Mouse (Mus musculus) limb, embryonic 14.5 days (tissue): ENCODE data around the gene Wdr45. TPM values are rescaled to one million over a fixed set of nuclear protein-coding genes. Genes with fewer than 3 reads are reported as not detected.

Experiments
- ATAC-seq: fragments of 200-750 bp; cut with Nextera tagmentation; 2 replicates; pipeline ENCODE4 v1.8.0; 2017; ENCODE audit warnings: low read depth, moderate number of reproducible peaks, moderate TSS enrichment; ENCODE audit not compliant: low FRiP score
- DNase-seq: peaks from one replicate; pipeline ENCODE4 v3.0.0-alpha.2; 2015; ENCODE audit warnings: low spot score
- H3K27ac ChIP-seq: fragments of 300-500 bp; sonication (generic); replicated peaks from 2 replicates; pipeline ENCODE4 v1.5.1; 2014; ENCODE audit warnings: low read depth, mild to moderate bottlenecking, low read length, moderate library complexity, mixed read lengths
- H3K27me3 ChIP-seq: fragments of 300-500 bp; sonication (generic); 2 replicates; pipeline ENCODE4 v1.6.1; 2014; ENCODE audit warnings: low read length, mixed read lengths; ENCODE audit not compliant: control insufficient read depth, insufficient read depth
- H3K36me3 ChIP-seq: fragments of 300-500 bp; sonication (generic); 2 replicates; pipeline ENCODE4 v1.6.1; 2014; ENCODE audit warnings: mild to moderate bottlenecking, low read length, moderate library complexity, mixed read lengths; ENCODE audit not compliant: control insufficient read depth, insufficient read depth
- H3K4me1 ChIP-seq: fragments of 300-500 bp; sonication (generic); 2 replicates; pipeline ENCODE4 v1.6.1; 2014; ENCODE audit warnings: antibody characterized with exemption, low read length, mixed read lengths; ENCODE audit not compliant: control insufficient read depth, insufficient read depth
- H3K4me2 ChIP-seq: fragments of 300-500 bp; sonication (generic); replicated peaks from 2 replicates; pipeline ENCODE4 v1.6.1; 2014; ENCODE audit warnings: low read depth, mild to moderate bottlenecking, low read length, moderate library complexity; ENCODE audit not compliant: severe bottlenecking
- H3K4me3 ChIP-seq: fragments of 300-500 bp; sonication (generic); replicated peaks from 2 replicates; pipeline ENCODE4 v1.5.1; 2014; ENCODE audit warnings: low read length
- H3K9ac ChIP-seq: fragments of 300-500 bp; sonication (generic); 2 replicates; pipeline ENCODE4 v1.6.1; 2014; ENCODE audit warnings: mild to moderate bottlenecking, low read depth, low read length, moderate library complexity; ENCODE audit not compliant: severe bottlenecking
- H3K9me3 ChIP-seq: fragments of 300-500 bp; sonication (generic); 2 replicates; pipeline ENCODE4 v1.6.1; 2016; ENCODE audit warnings: low read length; ENCODE audit not compliant: control insufficient read depth
- POLR2A ChIP-seq: fragments of 200-500 bp; IDR thresholded peaks from 2 replicates; pipeline ENCODE4 v1.8.0; 2012; ENCODE audit warnings: inconsistent platforms, mild to moderate bottlenecking, moderate library complexity, borderline replicate concordance; ENCODE audit not compliant: insufficient read depth, insufficient read length; ENCODE audit errors: extremely low read depth
- WGBS: fragments of 180-500 bp; shearing (Covaris S2); extraction: QIAGEN DNeasy Blood & Tissue Kit; methylation state at CpG from one replicate; pipeline ENCODE4 v1.1.7; 2014; 5-methylcytosine and 5-hydroxymethylcytosine counted together
- polyA plus RNA-seq, 2 experiments: library from polyadenylated mRNA; depleted of rRNA in 1 of 2; stranded (reverse) in 1 of 2; unstranded in 1 of 2; fragments of >200 nt; fragmentation: Nextera tagmentation in 1 of 2; extraction: Ambion mirVana in 1 of 2; gene quantifications; 2 replicates each; pipeline versions ENCODE4 v1.2.1 to v1.2.3; 2012 to 2014

Wdr45 gene
- polyA plus RNA-seq, 2 experiments = 20.4 to 48.6 TPM

GRCm38 (mm10) chrX:7740082-7740819, 26.1 kb downstream of the Wdr45 start:
- Histone ChIP-seq H3K4me1 (no peaks in the 10 kb centered on the region), H3K27ac (no peak overlapping the region), H3K4me3 (no peak overlapping the region), H3K27me3 (no peaks in the 10 kb centered on the region), H3K9me3 (no peaks in the 10 kb centered on the region), H3K36me3 (peaks cover 8% of the 10 kb centered on the region; the same call in 1 of the 2 replicates), H3K4me2 (no peak overlapping the region), H3K9ac (no peak overlapping the region)
- TF ChIP-seq POLR2A = no peak
- no peak for ATAC-seq
- WGBS = 48% methylated on average over 10 of the region's 10 CpGs
- no peak for DNase-seq

DNA sequence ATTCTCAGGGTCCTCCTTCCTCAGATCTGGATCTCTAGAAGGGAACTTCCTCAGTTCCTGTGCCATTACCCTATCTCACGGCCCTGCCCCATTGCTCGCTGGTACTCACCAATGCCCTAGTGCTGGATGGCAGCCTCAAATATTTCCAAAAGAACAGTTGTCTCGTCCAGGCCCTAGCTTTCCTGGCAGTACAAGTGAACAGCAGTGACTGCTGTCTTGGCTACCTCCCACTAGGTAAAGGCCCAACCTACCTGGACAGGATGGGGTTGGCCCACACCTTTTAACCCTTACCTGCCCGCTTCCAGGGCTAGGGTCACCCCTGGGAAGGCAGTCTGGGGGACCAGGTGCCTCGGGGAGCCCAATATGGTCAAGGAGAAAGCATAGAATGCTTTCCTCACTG, 27.0 kb downstream of the Wdr45 start:
- DNase-seq (no peak), ATAC-seq (no peak)
- Histone ChIP-seq H3K4me1 (no peaks in the 10 kb centered on the region), H3K4me3 (no peak overlapping the region), H3K9me3 (no peaks in the 10 kb centered on the region), H3K36me3 (no peaks in the 10 kb centered on the region), H3K9ac (no peak overlapping the region), H3K27ac (no peak overlapping the region), H3K27me3 (no peaks in the 10 kb centered on the region), H3K4me2 (no peak overlapping the region)
- 70% methylated on average over 5 of the region's 5 CpGs for WGBS
- TF ChIP-seq POLR2A = no peak

DNA sequence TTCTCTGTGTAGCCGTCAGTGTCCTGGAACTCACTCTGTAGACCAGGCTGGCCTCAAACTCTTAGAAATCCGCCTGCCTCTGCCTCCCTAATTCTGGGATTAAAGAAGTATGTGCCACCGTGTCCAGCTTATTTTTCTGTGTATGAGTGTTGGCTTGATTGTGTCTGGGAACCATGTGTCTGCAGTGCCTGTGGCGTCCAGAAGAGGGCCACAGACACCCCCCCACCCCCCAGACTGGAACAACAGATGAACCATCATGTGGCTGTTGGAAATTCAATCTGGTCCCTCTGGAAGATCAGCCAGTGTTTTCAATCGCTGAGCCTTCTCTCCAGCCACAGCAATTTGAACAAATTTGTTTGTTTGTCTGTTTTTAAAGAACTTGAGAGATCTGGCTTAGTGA, 29.3 kb downstream of the Wdr45 start:
- ATAC-seq (no peak), DNase-seq (no peak)
- no peak overlapping the region for H3K4me2 ChIP-seq
- no peaks in the 10 kb centered on the region for H3K4me1 ChIP-seq
- no peak for TF ChIP-seq POLR2A
- H3K27me3 ChIP-seq = no peaks in the 10 kb centered on the region
- no peak overlapping the region for H3K4me3 ChIP-seq
- no peaks in the 10 kb centered on the region for H3K36me3 ChIP-seq
- no peak overlapping the region for H3K27ac ChIP-seq
- no peaks in the 10 kb centered on the region for H3K9me3 ChIP-seq
- no peak overlapping the region for H3K9ac ChIP-seq
- 56% methylated on average over 5 of the region's 5 CpGs for WGBS

DNA sequence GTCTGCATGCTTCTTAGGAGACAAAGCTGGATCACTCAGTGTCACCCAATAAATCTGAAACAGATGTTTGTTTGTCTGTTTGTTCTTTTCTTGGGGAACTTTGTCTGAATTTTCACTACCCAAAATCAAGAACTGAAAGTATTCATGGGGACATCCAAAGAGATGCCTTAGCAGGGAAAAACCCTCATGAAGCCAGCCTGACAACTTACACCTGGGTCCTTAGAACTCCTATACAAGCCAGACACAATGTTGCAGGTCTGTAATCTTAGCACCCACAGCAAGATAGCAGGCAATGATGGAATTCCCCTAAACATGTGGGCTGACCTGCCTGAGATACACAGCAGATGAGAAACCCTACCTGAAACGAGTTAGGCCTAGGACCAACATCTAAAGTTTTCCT, 30.8 kb downstream of the Wdr45 start:
- Histone ChIP-seq H3K27ac (no peak overlapping the region), H3K9me3 (no peaks in the 10 kb centered on the region), H3K4me2 (no peak overlapping the region), H3K36me3 (no peaks in the 10 kb centered on the region), H3K27me3 (no peaks in the 10 kb centered on the region), H3K4me3 (no peak overlapping the region), H3K4me1 (no peaks in the 10 kb centered on the region), H3K9ac (no peak overlapping the region)
- ATAC-seq = no peak
- WGBS = 54% methylated on average over 1 of the region's 1 CpGs
- DNase-seq = no peak
- TF ChIP-seq POLR2A = no peak

DNA sequence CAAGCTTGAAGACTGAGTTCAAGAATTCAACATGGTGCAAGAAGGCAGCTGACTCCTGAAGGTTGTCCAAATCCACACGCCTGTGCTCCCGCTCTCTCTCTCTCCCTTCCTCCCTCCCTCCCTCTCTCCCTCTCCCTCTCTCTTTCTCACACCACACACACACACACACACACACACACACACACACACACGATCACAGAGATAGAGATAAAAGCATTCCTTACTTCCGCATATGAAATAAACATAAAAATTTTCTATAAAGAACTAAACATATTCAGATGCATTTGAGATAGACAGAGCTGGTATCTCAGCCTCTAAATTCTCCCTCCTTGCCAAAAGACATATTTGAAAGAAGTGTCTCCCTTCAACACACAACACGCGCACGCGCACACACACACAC, 31.3 kb downstream of the Wdr45 start:
- 86% methylated on average over 8 of the region's 8 CpGs for WGBS
- Histone ChIP-seq H3K4me1 (no peaks in the 10 kb centered on the region), H3K9me3 (no peaks in the 10 kb centered on the region), H3K9ac (no peak overlapping the region), H3K36me3 (no peaks in the 10 kb centered on the region), H3K27me3 (no peaks in the 10 kb centered on the region), H3K27ac (no peak overlapping the region), H3K4me3 (no peak overlapping the region), H3K4me2 (no peak overlapping the region)
- DNase-seq = no peak
- no peak for ATAC-seq
- no peak for TF ChIP-seq POLR2A
